Comparison of ENCODE assay signal across 8 mouse cellular contexts in genomic region chr11:117267828-117268227, GRCm38 (mm10).
DNase-seq lines count a peak whose midpoint lies in the region; ATAC-seq and TF ChIP-seq lines count a peak whose summit lies in the region.

No protein-coding gene starts in this region.

- H3K4me2 ChIP-seq in heart, embryonic 12.5 days, result peak overlapping the region; percentile 90
- H3K4me2 ChIP-seq in hindbrain, embryonic 12.5 days (replicated peaks), result peak overlapping the region; percentile 83

- H3K9ac ChIP-seq in heart, embryonic 12.5 days, result peak overlapping the region; percentile 86
- H3K9ac ChIP-seq in hindbrain, embryonic 12.5 days, result peak overlapping the region; percentile 54

- H3K27ac ChIP-seq in heart, embryonic 12.5 days (ENCODE audit: poor library complexity, severe bottlenecking), result peak overlapping the region; percentile 45; the same call in 1 of the 2 replicates
- H3K27ac ChIP-seq in cortical plate, adult 2 months (ENCODE audit: insufficient read depth, low read length), result no peak overlapping the region
- peak overlapping the region; percentile 24; the same call in 1 of the 2 replicates for H3K27ac ChIP-seq in hindbrain, embryonic 12.5 days
- H3K27ac ChIP-seq in midbrain, embryonic 10.5 days (replicated peaks), result peak overlapping the region; percentile 96

- no peaks in the 10 kb centered on the region for H3K36me3 ChIP-seq in heart, embryonic 12.5 days
- no peaks in the 10 kb centered on the region for H3K36me3 ChIP-seq in hindbrain, embryonic 12.5 days
- peaks cover 25% of the 10 kb centered on the region for H3K36me3 ChIP-seq in midbrain, embryonic 10.5 days

- peak overlapping the region; percentile 77 for H3K4me3 ChIP-seq in heart, embryonic 12.5 days
- peak overlapping the region; percentile 88 for H3K4me3 ChIP-seq in cortical plate, adult 2 months (ENCODE audit: insufficient read depth, low read length)
- peak overlapping the region; percentile 61 for H3K4me3 ChIP-seq in hindbrain, embryonic 12.5 days
- peak overlapping the region; percentile 77 for H3K4me3 ChIP-seq in midbrain, embryonic 10.5 days

- peaks cover 30% of the 10 kb centered on the region for H3K27me3 ChIP-seq in heart, embryonic 12.5 days (replicated peaks)
- H3K27me3 ChIP-seq in hindbrain, embryonic 12.5 days, result no peaks in the 10 kb centered on the region
- peaks cover 17% of the 10 kb centered on the region for H3K27me3 ChIP-seq in midbrain, embryonic 10.5 days (ENCODE audit: low read depth, poor library complexity, severe bottlenecking)

- peaks cover 80% of the 10 kb centered on the region for H3K4me1 ChIP-seq in heart, embryonic 12.5 days (replicated peaks)
- peaks cover 6% of the 10 kb centered on the region; the same call in 1 of the 2 replicates for H3K4me1 ChIP-seq in cortical plate, adult 2 months (ENCODE audit: control insufficient read depth, insufficient read depth, low read length)
- H3K4me1 ChIP-seq in hindbrain, embryonic 12.5 days, result peaks cover 74% of the 10 kb centered on the region
- peaks cover 91% of the 10 kb centered on the region for H3K4me1 ChIP-seq in midbrain, embryonic 10.5 days

- intact Hi-C loops in heart, postnatal 36 days (cut with DNase I), result loop anchor here (1.0 to 2.0 kb wide), 2 partner anchors 30 to 91 kb away; no protein-coding TSS in a partner anchor

- no peak for TF ChIP-seq POLR2A in cortical plate, adult 2 months (IDR thresholded peaks at IDR 0.05; ENCODE audit: extremely low read depth, insufficient read depth, low read length)

- no peak for TF ChIP-seq CTCF in cortical plate, adult 2 months (IDR thresholded peaks at IDR 0.05; ENCODE audit: extremely low read depth, insufficient read depth, low read length)

- WGBS in heart, embryonic 12.5 days, result 17% methylated on average over 4 of the region's 4 CpGs
- WGBS in hindbrain, embryonic 12.5 days, result 17% methylated on average over 4 of the region's 4 CpGs
- WGBS in midbrain, embryonic 10.5 days, result 22% methylated on average over 4 of the region's 4 CpGs

- H3K9me3 ChIP-seq in heart, embryonic 12.5 days (replicated peaks), result no peaks in the 10 kb centered on the region
- H3K9me3 ChIP-seq in hindbrain, embryonic 12.5 days (replicated peaks), result no peaks in the 10 kb centered on the region
- no peaks in the 10 kb centered on the region for H3K9me3 ChIP-seq in midbrain, embryonic 10.5 days (replicated peaks)

- no peak for ATAC-seq in heart, embryonic 12.5 days (ENCODE audit: insufficient number of reproducible peaks, low FRiP score)
- no peak; the same call in 1 of the 2 replicates for ATAC-seq in hindbrain, embryonic 12.5 days (ENCODE audit: low FRiP score)
- ATAC-seq in erythroid progenitor cell, adult 5-6 weeks (replicated peaks; ENCODE audit: low FRiP score, poor library complexity, severe bottlenecking), result no peak

- DNase-seq in heart, postnatal 36 days, result no peak
- no peak for DNase-seq in midbrain, embryonic 10.5 days (ENCODE audit: low spot score)
- no peak for DNase-seq in cerebellum, postnatal 36 days
- DNase-seq in thymus, adult 18-20 months, result no peak
